Mouse (Mus musculus) cerebral cortex, adult 2 months (tissue): ENCODE measurements around the gene Ddi2.

Experiments used
- WGBS: fragments of 180-500 bp; shearing (Covaris S2); methylation state at CpG from one replicate; pipeline ENCODE4 v1.1.7; 2018; 5-methylcytosine and 5-hydroxymethylcytosine counted together

Ddi2 gene

DNA sequence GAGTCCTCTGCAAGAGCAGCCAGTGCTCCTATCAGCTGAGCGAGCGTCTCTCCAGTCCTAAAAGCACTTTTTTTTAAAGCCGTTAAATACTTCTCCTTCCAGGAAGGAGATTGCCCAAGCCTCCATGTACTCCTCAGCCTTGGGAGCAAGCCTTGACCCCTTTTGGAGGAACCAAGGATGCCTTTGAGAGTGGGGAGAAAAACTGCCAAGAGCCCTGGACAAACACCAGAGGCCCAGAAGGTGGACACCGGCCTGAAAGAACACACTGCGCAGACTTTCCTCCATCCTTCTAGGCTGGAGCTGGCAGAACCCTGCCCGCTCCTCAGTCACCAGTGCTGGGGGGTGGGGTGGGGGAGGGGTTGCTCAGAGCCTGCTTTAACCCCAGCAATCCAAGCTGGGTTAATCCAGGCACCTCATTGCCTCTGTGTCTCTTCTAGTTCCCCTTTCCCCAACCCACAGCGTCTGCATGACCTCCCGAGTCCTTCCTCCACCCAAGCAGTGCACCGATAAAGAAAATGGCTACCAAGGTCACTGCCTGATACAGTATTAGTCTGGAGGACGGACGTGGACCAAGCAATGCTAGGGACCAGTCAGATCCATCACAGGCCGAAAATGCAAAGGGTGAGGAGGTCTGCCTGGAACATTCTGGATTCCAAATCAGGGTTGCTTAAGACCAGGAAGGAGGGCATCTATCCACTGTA, 67.2 kb downstream of the Ddi2 start:
- 69% methylated on average over 12 of the region's 12 CpGs for WGBS

DNA sequence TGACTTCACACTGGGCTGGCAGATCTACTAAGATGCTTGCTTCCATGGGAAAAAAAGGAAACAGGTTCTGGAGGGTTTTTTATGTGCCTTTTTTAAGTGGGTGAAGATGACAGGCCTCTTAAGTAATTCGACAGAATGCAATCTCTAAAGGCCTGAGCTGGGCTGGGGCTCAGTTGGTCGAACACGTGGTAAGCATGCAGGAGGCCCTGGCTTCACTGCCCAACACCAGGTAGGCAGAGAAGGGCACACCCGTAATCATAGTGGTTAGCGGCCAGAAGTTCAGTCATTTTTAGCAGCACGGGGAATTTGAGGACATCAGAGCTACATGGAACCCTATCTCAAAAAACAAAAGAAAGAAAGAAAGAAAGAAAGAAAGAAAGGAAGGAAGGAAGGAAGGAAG, 68.7 kb downstream of the Ddi2 start:
- 66% methylated on average over 6 of the region's 6 CpGs for whole genome bisulfite sequencing

DNA sequence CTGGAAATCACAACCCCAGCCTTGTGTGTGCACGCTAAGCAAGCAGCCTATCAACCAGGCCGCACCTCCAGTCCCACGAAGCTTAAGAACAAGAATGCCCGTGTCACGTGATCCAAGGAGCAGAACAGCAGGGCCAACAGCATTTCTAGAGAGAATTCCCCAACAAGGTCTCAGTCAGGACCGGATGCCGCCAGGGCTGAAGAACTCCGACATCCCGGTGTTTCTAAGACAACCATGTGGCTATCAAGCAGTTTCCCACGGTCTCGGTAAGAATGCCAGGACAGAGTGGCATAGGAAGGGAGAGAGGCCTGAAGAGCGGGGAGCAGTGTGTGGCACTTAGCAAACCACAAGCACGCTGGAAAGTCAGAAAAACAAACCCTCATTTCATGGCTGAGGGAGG, 69.4 kb downstream of the Ddi2 start:
- WGBS: 62% methylated on average over 13 of the region's 13 CpGs

DNA sequence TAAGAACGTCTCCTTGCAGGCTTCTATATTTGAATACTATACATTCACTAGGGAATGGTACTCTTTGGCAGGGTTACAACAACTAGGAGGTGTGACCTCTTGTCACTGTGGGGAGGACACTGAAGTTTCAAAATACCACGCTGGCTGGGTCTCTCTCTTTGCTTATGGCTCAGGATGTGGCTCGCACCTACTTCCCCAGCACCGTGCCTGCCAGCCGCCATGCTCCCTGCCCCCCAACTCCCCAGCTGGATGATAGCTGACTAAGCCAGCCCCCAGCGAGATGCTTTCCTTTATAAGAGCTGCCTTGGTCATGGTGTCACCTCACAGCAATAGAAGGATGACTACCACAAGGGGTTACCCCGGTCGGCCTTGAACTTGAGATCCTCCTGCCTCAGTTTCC, 70.2 kb downstream of the Ddi2 start:
- 67% methylated on average over 8 of the region's 8 CpGs for WGBS

DNA sequence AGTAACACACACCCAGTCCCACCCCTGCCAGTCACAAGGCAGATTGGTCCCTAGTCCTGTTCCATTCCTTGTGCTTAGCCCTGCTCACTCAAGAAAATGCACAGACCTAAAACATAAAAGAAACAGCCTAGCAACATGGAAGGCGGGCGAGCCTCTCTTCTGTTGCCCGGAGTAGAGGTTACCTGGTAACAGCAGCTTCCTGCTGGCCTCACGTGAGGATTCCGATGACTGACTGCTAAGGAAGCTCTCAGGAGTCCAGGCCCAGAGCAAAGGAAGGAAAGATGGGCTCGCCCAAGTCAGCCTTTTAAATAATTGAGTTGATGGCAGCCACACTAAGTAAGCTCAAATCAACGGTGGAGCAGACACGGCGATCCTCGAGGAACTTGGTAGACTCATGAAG, 71.3 kb downstream of the Ddi2 start:
- 85% methylated on average over 10 of the region's 10 CpGs for WGBS

DNA sequence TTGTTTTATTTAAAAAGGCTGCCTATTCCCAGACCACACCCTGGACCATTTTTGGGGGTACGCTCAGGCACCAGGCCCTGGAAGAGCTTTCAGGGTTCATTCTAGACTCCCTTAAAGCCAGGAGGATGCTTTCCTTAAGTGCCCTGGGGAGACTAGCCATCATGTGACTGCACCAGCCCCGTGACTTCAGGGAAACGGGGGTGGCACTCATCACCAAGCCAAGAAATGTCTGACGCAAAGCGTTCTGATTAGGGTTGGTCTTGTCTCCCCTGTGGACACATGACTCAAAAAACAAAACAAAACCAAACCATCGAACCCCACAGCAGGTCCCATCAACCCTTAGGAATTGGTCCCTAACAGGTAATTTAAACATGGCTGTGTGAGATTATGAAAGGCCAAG, 71.9 kb downstream of the Ddi2 start:
- WGBS: 58% methylated on average over 6 of the region's 6 CpGs

DNA sequence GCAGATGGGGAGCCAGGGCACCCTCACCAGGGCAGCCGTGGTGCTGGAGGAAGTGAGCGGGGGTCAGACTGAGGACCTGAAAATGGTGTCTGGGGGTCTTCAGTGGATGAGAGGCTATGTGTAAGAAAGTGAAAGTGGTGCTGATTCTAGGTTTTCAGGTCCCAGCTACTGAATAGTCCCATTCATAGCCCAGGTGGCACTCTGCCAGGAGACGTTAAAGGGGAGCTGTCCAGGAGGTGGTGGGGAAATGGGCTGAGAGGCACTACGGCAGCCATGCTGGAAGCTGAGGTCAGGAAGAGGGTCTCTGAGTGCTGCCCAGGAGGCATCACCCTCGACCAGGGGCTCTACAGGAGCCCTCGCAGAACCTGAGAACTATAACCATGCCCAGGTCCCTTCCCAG, 74.0 kb downstream of the Ddi2 start:
- 58% methylated on average over 6 of the region's 6 CpGs for WGBS

DNA sequence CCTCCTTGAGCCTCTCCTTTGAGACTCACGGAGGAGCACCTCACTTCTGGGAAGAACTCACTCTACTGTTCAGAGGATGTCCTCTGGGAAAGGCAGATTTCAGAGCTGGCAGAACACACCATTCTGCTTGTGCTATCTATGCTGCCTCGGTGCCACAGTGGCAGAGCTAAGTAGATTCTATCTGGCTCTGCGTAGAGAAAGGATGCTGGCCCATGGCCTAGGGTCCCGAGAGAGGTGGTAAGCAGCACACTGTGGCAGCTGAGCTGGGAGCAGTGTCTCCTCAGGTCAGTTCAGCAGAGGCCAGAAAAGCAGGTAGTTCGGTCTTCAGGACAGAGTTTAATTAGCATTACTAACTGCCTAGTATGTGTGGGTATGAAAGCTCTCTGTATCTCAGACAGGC, 75.0 kb downstream of the Ddi2 start:
- 61% methylated on average over 5 of the region's 5 CpGs for WGBS

DNA sequence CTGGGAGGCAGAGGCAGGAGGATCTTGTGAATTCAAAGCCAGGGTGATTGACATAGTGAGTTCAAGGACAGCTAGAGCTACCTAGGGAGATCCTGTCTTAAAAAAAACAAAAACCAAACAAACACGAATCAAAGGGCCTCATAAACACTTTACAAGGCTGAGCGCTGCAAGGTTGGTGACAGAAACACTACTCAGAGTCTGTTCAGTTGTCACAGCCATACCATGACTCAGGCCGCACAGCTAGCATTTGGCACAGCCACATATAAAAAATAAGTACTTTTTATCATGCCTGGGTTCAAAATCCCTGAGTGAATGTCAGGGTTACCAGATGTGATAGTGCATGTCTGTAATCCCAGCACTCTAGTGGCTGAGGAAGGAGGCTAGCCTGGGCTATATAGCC, 76.0 kb downstream of the Ddi2 start:
- 80% methylated on average over 3 of the region's 3 CpGs for WGBS

DNA sequence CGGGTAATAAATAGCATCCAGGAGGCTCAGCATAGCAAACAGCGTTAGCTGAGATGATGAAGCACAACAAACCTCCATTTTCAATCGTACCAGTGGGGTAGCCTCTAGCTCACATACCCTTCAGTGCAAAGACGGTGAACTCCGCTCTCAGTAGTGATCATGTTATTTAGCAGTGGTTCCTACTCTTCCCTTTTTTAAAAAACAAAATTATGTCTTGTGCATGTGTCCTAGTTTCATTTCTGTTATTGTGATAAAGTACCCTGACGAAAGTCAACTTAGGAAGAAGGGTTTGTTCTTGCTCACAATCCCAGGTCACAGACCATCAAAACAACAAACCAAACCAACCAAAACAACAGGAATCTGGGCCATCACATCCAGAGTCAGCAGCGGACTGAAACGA, 77.2 kb downstream of the Ddi2 start:
- 87% methylated on average over 8 of the region's 8 CpGs for WGBS

DNA sequence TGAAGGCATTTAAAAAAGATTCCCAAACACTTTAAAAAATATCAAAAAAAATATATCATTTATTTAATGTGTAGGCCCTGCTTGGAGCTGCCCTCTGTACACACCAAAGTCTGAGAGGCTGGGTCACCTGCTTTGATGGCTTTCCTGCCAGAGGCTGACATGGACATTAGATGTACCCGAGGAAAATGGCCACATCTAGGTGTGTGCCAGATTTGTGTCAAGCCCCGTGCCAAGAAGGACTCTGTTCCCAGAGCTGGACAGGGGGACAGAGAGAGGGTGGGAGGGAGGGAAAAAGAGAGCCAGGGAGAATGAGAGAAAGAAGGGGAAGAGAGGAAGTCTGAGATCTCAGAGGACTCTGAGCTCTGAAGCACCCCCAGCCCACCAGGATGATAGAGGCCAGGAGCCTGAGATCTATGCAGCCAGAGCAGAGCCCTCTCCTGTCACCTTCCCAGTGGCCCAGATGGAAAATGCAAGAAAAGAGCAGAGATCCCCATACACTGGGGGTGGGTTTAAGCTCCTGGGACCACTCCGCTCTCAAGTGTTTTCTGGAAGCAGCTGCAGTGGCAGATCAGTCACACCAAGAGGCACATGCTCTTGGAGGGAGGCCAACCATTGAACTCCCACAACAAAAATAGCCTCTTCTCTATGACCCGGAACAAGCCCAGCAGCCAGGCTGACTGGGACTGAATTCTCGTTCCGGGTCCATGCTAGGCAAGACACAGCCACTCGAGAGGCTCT, 79.9 kb downstream of the Ddi2 start:
- WGBS: 14% methylated on average over 7 of the region's 7 CpGs

DNA sequence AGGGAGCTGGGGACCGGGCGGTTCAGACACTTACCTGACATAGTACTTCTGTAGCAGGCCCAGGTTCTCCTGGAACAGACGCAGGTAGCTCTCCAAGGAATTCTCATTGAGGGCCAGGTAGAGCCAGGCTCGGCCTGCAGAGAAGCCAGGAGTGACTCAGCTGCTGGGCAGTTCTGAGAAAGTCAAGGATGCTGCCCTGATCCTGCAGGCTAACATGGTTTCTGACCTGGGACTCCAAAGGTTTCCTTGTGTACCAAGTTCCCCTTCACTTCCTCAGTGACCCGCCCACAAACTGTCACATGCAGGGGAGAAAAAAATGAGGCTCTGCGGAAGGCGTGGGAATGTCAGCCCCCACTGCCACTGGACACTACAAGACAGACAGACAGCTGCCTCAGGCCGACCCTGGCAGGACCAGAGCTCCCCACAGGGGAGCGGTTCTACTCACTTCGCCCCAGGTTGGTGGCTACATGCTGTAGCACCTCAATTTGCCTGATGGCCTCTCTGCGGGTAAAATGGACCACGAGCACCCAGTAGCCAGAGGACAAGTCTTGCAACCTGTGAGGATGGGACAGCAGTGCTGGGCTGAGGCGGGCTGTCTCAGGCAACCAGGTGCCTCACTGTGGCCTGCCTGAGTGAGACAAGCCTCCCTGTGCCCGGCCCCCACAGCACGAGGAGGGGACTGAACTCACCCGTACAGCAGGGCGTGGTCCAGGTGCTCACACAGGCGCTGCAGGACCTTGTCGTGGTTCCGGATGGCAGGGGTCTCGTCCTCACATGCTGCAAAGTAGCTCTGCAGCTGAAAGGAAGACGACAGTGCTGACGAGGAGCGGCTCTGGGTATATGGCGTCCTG, 81.0 kb downstream of the Ddi2 start:
- WGBS: 90% methylated on average over 25 of the region's 25 CpGs

DNA sequence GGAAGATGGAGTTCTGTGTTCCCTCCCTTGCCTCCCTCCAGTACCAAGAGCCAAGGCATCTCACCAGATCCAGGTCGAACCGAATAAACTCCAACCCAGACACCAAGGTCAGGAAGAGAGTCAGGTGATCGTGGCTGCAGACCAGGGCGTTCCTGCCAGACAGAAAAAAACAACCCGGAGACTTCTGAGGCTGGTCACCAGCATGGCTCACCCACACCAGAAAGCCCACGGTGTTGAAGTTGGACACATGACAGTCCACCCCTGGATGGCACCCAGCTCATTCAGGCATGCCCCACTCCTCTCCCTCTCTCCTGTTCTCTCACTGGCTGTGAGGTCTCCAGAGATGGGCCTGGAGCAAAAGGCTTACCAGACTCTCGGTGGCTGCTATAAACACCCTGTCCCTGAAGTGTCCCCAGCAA, 81.9 kb downstream of the Ddi2 start:
- WGBS: 56% methylated on average over 7 of the region's 7 CpGs

DNA sequence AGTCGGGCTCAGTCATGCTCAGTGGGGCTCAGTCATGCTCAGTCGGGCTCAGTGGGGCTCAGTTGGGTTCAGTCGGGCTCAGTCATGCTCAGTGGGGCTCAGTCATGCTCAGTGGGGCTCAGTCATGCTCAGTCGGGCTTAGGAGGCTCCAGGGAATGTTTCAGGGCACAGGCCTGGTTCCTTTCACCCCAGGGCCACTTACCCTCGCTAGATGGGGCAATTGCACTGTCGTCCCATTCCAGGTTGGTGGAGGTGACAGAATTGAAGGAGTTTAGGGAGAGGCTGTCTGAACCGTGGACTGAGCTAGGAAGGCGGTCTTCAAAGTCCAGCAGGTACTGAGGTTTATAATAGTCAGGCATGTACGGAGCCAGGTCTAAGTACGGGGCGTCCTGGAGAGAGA, 83.7 kb downstream of the Ddi2 start:
- 70% methylated on average over 11 of the region's 11 CpGs for WGBS

DNA sequence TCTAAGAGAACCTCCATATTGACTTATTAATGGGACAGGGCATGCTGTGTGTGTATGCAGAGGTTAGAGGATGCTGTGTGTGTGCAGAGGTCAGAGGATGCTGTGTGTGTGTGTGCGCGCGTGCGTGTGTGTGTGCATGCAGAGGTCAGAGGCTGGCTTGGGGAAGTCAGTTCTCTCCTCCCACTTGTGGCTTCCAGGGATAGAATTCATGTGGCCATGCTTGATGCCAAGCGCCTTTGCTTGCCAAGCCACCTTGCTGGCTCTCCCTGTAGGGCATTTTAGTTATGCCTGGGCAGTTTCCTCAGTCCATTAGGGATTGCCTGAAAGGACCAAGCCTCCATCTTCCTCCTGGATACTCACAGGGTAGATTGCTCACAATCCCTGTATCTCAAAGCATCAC, 86.5 kb downstream of the Ddi2 start:
- WGBS: 96% methylated on average over 5 of the region's 5 CpGs

DNA sequence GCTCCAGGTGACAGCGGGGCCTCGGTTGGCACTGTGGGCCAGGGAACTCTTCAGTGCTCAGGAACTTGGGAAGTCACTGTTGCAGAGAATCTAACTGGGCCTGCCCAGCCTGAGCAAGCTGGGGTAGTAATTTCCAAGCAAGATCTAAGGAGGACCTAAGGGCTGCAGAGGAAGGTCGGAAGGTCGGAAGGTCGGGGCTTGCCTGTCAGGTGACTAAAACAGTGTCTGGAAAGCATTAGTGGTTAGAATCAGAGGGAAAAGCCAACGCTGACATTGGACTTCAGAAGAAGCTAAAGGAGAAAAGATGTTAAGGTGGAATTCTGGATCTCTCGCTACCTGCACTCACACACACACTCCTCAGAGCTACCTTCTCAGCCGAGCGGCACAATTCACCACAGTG, 87.2 kb downstream of the Ddi2 start:
- WGBS: 86% methylated on average over 9 of the region's 9 CpGs

DNA sequence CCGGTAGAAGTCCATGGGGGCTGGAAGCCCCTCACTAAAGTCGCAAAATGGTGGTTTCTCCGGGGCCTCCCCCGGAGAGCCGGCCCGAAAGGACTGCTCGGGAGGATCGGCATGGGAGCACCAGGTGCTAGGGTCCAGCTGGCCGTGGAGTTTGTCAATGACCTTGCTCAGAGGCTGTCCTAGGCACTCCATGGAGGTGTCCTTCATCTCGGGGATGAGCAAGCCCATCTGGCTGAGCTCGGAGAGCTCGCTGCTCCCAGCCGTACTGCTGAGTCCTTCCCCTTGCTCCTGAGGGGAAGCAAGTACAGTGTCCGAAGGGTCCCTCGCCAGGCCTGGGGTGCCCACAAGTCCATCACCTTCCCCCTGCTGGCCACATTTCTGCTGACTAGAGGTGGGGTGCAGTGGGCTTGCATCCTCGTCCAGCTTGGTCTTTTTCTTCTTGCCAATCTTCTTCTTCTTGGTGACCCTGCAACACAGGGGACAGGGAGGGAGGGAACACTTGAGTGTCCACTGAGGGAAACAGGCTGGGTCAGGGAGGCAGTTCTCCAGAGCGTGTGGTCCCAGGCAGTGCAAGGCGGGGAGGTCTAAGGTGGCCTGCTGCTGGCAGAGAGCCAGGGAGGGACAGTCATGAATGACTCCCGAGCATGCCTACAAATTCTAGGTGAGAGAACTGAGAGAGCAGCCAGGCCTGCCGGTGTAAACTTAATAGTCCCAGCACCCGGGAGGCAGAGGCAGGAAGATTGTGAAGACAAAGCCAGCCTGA, 90.9 kb downstream of the Ddi2 start:
- 86% methylated on average over 21 of the region's 21 CpGs for WGBS

DNA sequence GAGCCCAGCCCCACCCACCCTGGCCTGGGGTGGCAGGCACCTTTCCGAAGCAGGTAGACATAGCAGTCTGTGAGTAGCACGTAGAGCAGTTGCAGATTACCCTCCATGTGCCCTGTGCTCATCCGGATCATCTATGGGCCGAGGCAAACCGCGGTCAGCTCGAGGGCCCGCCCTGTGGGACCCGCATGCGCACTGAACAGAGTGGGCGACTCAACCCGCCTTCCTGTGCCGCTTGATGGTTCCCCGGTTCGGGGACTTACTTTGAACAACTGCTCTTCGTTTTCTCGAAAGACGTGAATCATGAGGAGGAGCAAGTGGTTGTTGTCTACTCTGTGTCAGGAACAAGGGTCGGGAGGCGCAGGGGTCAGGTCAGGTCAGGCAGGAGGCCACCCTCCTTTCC, 92.0 kb downstream of the Ddi2 start:
- 96% methylated on average over 20 of the region's 20 CpGs for WGBS

DNA sequence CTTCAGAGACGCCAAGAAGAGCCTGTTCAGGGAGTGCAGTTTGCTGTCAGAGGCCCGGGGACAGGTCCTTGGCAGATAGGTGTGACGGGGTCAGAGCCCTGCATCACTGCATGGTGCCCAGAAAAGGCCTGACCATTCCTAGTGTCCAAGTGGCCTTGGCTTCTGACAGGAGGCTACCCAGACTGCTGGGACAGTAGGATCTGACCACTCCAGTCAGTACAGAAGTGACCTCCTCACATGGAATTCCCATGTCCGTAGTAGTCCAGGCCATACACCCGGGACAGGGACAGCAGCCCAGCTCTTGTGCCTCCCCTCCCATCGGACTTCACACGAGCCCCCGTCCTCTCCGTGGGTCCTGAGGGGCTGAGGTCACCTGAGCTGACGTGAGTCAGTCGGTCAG, 93.2 kb downstream of the Ddi2 start:
- 93% methylated on average over 11 of the region's 11 CpGs for WGBS

DNA sequence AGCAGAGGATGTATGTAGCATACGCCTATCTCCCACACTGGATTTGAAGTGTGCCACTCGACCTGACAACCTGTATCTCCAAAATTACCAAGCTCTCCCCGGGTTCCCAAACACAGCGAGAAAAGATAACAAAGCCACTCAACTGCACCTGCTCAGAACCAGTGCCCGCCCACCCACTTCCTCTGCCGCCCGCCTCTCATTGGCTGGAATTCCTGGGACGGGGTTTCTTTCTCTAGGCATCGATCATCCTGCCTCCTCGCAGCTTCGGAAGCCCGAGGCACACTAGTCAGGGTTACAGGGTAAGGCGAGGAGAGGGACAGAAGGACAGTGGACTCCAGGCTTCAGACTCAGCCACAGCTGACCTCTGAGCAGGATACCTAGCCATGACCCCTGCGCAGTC, 94.6 kb downstream of the Ddi2 start:
- WGBS: 78% methylated on average over 14 of the region's 14 CpGs
